Mouse (Mus musculus) kidney, embryonic 16.5 days (tissue): ENCODE data around the gene Gm49337. TPM values are rescaled to one million over a fixed set of nuclear protein-coding genes. Genes with fewer than 3 reads are reported as not detected.
A peak's percentile ranks its signal among the peaks of the same experiment; 100 is the strongest.
"Not testable (repeated sequence)": the region's sequence is repeated elsewhere in the genome, so short reads cannot be mapped to it uniquely, and the experiment has no call there.

Experiments used
- ATAC-seq: fragments of 200-750 bp; cut with Nextera tagmentation; 2 replicates; pipeline ENCODE4 v1.8.0; 2017; ENCODE audit warnings: moderate TSS enrichment; ENCODE audit not compliant: low FRiP score, low TSS enrichment
- H3K27ac ChIP-seq: fragments of 300-500 bp; sonication (generic); 2 replicates; pipeline ENCODE4 v1.5.1; 2014; ENCODE audit warnings: low read length
- H3K27me3 ChIP-seq: fragments of 300-500 bp; sonication (generic); 2 replicates; pipeline ENCODE4 v1.6.1; 2014; ENCODE audit warnings: low read length, control low read depth, mixed read lengths; ENCODE audit not compliant: insufficient read depth
- H3K36me3 ChIP-seq: fragments of 300-500 bp; sonication (generic); 2 replicates; pipeline ENCODE4 v1.6.1; 2014; ENCODE audit warnings: low read length, control low read depth, mixed read lengths; ENCODE audit not compliant: insufficient read depth
- H3K4me1 ChIP-seq: fragments of 300-500 bp; sonication (generic); 2 replicates; pipeline ENCODE4 v1.6.1; 2014; ENCODE audit warnings: low read length, control low read depth, mixed read lengths; ENCODE audit not compliant: insufficient read depth
- H3K4me2 ChIP-seq: fragments of 300-500 bp; sonication (generic); replicated peaks from 2 replicates; pipeline ENCODE4 v1.6.1; 2014; ENCODE audit warnings: low read depth, low read length
- H3K4me3 ChIP-seq: fragments of 300-500 bp; sonication (generic); 2 replicates; pipeline ENCODE4 v1.5.1; 2014; ENCODE audit warnings: mild to moderate bottlenecking, low read length
- H3K9ac ChIP-seq: fragments of 300-500 bp; sonication (generic); replicated peaks from 2 replicates; pipeline ENCODE4 v1.6.1; 2014; ENCODE audit warnings: low read length
- H3K9me3 ChIP-seq: fragments of 300-500 bp; sonication (generic); 2 replicates; pipeline ENCODE4 v1.6.1; 2016; ENCODE audit warnings: low read length, control low read depth
- WGBS: fragments of 180-500 bp; shearing (Covaris S2); extraction: QIAGEN DNeasy Blood & Tissue Kit; methylation state at CpG from one replicate; pipeline ENCODE4 v1.1.7; 2014; 5-methylcytosine and 5-hydroxymethylcytosine counted together
- polyA plus RNA-seq: library from polyadenylated mRNA; unstranded; fragments of >200 nt; fragmentation: Nextera tagmentation; extraction: Ambion mirVana; gene quantifications from 2 replicates; pipeline ENCODE4 v1.2.1, GENCODE M21; 2015

Gm49337 gene
- polyA plus RNA-seq, 1 experiment from 2014 or later = not detected

- peak; percentile 70; the same call in 1 of the 2 replicates for ATAC-seq
- no peaks in the 10 kb centered on the region for H3K9me3 ChIP-seq
- under 1% methylated on average over 26 of the region's 26 CpGs for WGBS
- peak overlapping the region; percentile 88 for H3K9ac ChIP-seq
- peak overlapping the region; percentile 99 for H3K27ac ChIP-seq
- peak overlapping the region; percentile 78 for H3K4me2 ChIP-seq
- H3K27me3 ChIP-seq = no peaks in the 10 kb centered on the region
- no peaks in the 10 kb centered on the region for H3K36me3 ChIP-seq
- H3K4me1 ChIP-seq = peaks cover 10% of the 10 kb centered on the region; the same call in 1 of the 2 replicates
- H3K4me3 ChIP-seq = peak overlapping the region; percentile 87
Observed at GRCm38 (mm10) chr4:116220780-116221139, 47.6 kb downstream of the Gm49337 start.

- Histone ChIP-seq H3K27ac (peak within 1 kb of the TSS; percentile 99), H3K27me3 (no peaks in the 10 kb centered on the region), H3K4me1 (peaks cover 10% of the 10 kb centered on the region; the same call in 1 of the 2 replicates), H3K9ac (peak within 1 kb of the TSS; percentile 91), H3K4me2 (peak within 1 kb of the TSS; percentile 78), H3K36me3 (no peaks in the 10 kb centered on the region), H3K9me3 (no peaks in the 10 kb centered on the region), H3K4me3 (peak within 1 kb of the TSS; percentile 87)
- peak; percentile 99 for ATAC-seq
- WGBS = 0% methylated on average over 51 of the region's 53 CpGs
Observed at GRCm38 (mm10) chr4:116221140-116221851, 48.1 kb downstream of the Gm49337 start, which contains the start of gene Pik3r3. Gene Pik3r3, plus strand, starts transcription at chr4:116221618.

DNA sequence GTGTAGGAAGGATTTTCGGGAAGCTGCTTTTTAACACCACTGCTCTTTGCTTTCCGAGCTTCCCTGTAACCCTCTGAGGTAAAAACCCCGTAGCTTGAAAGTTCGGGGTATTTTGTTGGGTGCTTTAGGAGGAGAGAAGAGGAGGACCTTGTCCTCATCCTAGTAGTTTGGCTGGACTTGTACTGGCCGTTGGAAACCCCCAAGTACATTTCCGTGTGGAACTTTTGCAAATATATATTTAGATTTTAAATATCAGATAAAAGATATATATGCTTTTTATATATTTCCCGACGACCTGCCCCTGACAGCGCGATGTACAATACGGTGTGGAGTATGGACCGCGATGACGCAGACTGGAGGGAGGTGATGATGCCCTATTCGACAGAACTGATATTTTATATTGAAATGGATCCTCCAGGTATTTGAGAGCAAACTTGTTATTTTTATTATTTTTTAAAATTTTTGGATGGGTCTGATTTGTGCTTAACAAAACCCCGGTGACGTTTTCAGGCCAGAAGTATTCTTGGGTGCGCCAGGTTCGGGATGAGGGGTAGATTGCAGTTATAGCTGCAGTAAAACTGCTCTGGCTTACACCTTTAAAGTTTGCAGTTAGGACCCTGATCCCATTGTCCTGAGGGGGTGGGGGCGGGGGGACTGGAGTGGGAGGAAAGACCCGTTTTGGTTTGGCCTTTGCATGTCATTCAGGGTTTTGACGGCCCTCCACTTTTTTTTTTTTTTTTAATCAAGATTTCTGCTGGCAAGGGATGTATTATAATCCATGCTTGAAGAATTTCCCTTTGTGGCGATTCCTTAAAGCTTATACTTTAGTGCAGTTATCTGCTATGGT lies 49.0 kb downstream of the Gm49337 start:
- H3K36me3 ChIP-seq = no peaks in the 10 kb centered on the region
- whole genome bisulfite sequencing = under 1% methylated on average over 23 of the region's 23 CpGs
- peak overlapping the region; percentile 70 for H3K4me2 ChIP-seq
- H3K9ac ChIP-seq = peak overlapping the region; percentile 91
- H3K4me3 ChIP-seq = peak overlapping the region; percentile 87
- ATAC-seq = no peak
- H3K9me3 ChIP-seq = no peaks in the 10 kb centered on the region
- H3K4me1 ChIP-seq = peaks cover 10% of the 10 kb centered on the region; the same call in 1 of the 2 replicates
- no peaks in the 10 kb centered on the region for H3K27me3 ChIP-seq
- peak overlapping the region; percentile 99 for H3K27ac ChIP-seq

- Histone ChIP-seq H3K4me1 (peaks cover 10% of the 10 kb centered on the region; the same call in 1 of the 2 replicates), H3K27ac (no peak overlapping the region), H3K4me2 (peak overlapping the region; percentile 70), H3K4me3 (peak overlapping the region; percentile 87), H3K9me3 (no peaks in the 10 kb centered on the region), H3K36me3 (no peaks in the 10 kb centered on the region), H3K27me3 (no peaks in the 10 kb centered on the region), H3K9ac (peak overlapping the region; percentile 91)
- WGBS = 1% methylated on average over 6 of the region's 6 CpGs
- ATAC-seq = no peak
Observed at GRCm38 (mm10) chr4:116222843-116223119, 49.6 kb downstream of the Gm49337 start.

DNA sequence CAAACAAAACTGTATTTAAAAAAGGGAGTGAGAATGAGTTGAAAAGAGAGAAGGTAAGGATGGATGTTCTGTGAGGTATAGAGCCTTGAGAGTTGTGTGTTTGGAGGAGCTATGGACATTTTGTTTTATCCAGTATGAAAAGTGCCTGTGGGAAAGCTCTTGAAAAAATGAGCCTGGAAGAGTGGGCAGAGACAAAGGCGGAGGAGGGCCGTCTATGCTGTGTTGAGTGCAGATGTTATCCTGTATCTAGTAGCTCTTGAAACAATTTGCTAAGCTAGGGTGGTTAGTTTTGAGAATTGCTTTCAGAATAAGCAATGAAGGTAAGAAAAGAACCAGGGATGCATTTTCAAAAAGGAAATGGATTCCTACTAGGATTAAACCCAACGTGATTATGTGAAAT lies 70.2 kb downstream of the Gm49337 start:
- H3K27ac ChIP-seq = no peak overlapping the region
- no peak overlapping the region for H3K4me3 ChIP-seq
- H3K4me1 ChIP-seq = no peaks in the 10 kb centered on the region
- no peaks in the 10 kb centered on the region for H3K27me3 ChIP-seq
- H3K36me3 ChIP-seq = peaks cover 3% of the 10 kb centered on the region; the same call in 1 of the 2 replicates
- no peaks in the 10 kb centered on the region for H3K9me3 ChIP-seq
- H3K4me2 ChIP-seq = no peak overlapping the region
- WGBS = 71% methylated on average over 3 of the region's 3 CpGs
- H3K9ac ChIP-seq = no peak overlapping the region
- ATAC-seq = no peak

GRCm38 (mm10) chr4:116244240-116244639 lies 71.1 kb downstream of the Gm49337 start:
- no peak overlapping the region for H3K9ac ChIP-seq
- no peak for ATAC-seq
- 65% methylated on average over 2 of the region's 2 CpGs for WGBS

DNA sequence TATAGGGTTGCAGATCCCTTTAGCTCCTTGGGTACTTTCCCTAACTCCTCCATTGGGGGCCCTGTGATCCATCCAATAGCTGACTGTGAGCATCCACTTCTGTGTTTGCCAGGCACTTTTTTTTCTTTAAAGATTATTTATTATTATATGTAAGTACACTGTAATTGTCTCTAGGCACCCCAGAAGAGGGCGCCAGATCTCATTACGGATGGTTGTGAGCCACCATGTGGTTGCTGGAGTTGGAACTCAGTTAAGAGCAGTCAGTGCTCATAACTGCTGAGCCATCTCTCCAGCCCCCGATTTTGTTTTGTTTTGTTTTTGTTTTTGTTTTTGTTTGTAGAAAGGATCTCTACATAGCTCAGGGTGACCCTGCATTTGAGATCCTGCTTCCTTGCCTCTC lies 72.7 kb downstream of the Gm49337 start:
- not testable (repeated sequence) for H3K36me3 ChIP-seq, H3K4me1 ChIP-seq, H3K27ac ChIP-seq, H3K9me3 ChIP-seq, H3K9ac ChIP-seq, H3K27me3 ChIP-seq, H3K4me3 ChIP-seq, ATAC-seq, H3K4me2 ChIP-seq
- WGBS = 51% methylated on average over 3 of the region's 3 CpGs

More at GRCm38 (mm10) chr4:116244240-116244639, 71.1 kb downstream of the Gm49337 start:
- H3K4me1 ChIP-seq = no peaks in the 10 kb centered on the region
- H3K27me3 ChIP-seq = no peaks in the 10 kb centered on the region
- H3K27ac ChIP-seq = no peak overlapping the region
- no peak overlapping the region for H3K4me2 ChIP-seq
- H3K9me3 ChIP-seq = no peaks in the 10 kb centered on the region
- peaks cover 3% of the 10 kb centered on the region; the same call in 1 of the 2 replicates for H3K36me3 ChIP-seq
- H3K4me3 ChIP-seq = no peak overlapping the region

- Histone ChIP-seq H3K36me3 (no peaks in the 10 kb centered on the region), H3K4me3 (no peak overlapping the region), H3K27me3 (no peaks in the 10 kb centered on the region), H3K4me1 (no peaks in the 10 kb centered on the region), H3K9ac (no peak overlapping the region), H3K4me2 (no peak overlapping the region), H3K9me3 (no peaks in the 10 kb centered on the region), H3K27ac (no peak overlapping the region)
- ATAC-seq = no peak
- WGBS = 93% methylated on average over 3 of the region's 3 CpGs
Observed at GRCm38 (mm10) chr4:116249986-116250385, 76.8 kb downstream of the Gm49337 start.

DNA sequence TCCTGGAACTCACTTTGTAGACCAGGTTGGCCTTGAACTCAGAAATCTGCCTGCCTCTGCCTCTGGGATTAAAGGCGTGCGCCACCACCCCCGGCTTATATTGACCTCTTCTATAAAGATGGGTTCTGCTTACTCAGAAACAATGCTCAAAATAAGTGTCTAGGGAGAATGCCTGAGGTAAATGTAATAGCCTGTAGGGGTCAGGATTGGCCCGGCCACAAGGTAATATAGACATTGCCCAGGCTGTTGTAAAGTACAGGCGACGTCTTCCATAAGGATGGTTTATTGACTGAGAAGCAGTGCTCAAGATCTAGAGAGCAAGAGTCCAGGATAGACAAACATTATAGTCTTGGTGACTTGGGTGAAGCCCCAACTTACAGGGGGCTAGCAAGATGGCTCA lies 95.0 kb downstream of the Gm49337 start:
- Histone ChIP-seq H3K4me3 (no peak overlapping the region), H3K9me3 (no peaks in the 10 kb centered on the region), H3K27ac (no peak overlapping the region), H3K27me3 (no peaks in the 10 kb centered on the region), H3K9ac (no peak overlapping the region), H3K4me1 (no peaks in the 10 kb centered on the region), H3K4me2 (no peak overlapping the region), H3K36me3 (peaks cover 15% of the 10 kb centered on the region)
- WGBS = 93% methylated on average over 6 of the region's 6 CpGs
- no peak for ATAC-seq

GRCm38 (mm10) chr4:116282211-116282610 lies 109.0 kb downstream of the Gm49337 start:
- H3K27ac ChIP-seq = no peak overlapping the region
- H3K9ac ChIP-seq = no peak overlapping the region
- H3K27me3 ChIP-seq = no peaks in the 10 kb centered on the region
- ATAC-seq = no peak
- no peaks in the 10 kb centered on the region for H3K4me1 ChIP-seq
- H3K4me3 ChIP-seq = no peak overlapping the region
- peaks cover 9% of the 10 kb centered on the region for H3K36me3 ChIP-seq
- WGBS = 79% methylated on average over 2 of the region's 2 CpGs
- no peak overlapping the region for H3K4me2 ChIP-seq
- H3K9me3 ChIP-seq = no peaks in the 10 kb centered on the region
